Mouse (Mus musculus): ENCODE data around the gene Cfb.
"Not testable (repeated sequence)": the region's sequence is repeated elsewhere in the genome, so short reads cannot be mapped to it uniquely, and the experiment has no call there.

Cfb gene

DNA sequence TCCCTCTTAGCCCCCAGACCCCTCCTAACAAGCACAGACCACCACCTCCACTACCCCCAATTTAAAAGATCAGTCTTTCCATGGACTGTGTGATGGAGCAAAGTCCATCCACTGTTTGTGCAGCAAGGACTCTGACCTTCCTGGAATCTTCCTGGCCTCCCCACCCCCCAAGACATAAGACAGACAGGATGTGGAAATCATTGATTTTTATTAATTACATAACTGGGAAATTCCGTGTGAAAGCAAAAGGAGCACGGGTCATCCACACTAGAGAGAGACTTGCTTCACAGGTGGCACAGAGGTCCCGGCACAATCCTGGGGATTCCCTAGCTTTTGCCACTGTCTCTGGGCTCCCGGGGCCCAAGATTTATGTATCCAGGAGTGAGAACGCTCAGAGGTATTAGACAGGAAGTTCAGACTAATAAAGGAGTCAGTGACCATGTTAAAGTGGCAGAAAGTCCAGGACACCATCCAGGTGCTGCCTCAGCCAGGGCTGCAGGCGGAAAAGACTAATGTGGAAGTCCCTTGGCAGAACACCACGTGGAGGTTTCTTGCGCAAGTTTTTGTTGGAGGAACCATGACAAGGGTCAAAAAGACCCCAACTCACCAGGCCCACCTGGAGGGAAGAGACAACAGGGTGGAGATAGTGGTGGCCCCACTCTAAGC is at the start of gene Cfb:
Gene Cfb (minus strand): TSS at position 103 of the 666 bp plus-strand sequence.
- no peak for DNase-seq

DNA sequence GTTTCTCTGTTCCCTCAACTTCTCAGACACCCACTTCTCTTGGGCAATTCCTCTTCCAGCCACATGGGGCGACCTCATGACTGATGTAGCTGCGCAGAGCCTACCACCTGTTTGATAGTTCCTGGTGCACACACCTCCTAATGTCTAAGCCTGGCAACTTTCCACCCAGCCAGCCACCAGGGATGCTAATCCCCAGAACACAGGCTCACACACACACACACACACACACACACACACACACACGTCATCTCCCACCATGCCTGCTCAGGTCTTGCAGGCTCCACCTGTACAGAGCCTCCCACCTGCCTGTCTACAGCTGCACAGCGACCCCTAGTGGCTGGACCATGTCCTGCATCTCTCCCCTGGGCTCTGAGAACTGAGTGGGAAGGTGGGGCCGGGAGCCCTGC is 49.6 kb upstream of the Cfb start:
- DNase-seq, result peak; percentile 77

DNA sequence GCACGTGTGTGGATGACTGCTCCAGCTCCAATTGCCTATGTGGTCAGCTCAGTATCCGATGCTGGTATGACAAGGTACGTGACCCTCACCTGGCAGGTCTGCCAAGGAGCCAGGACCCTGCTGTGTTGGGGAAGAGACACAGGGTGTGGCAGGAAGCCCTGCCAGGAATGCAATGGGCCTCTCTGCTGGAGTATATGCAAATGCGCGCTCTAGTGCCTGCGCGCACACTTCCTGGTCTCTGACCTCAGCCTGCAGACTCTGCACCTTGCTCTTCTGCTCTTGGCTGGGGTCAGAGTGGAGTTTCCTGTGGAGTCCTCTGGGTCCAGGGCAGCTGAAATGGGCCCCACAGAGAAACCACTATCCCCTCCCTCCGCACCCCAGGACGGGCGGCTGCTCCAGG is 48.7 kb upstream of the Cfb start:
- no peak for DNase-seq

DNA sequence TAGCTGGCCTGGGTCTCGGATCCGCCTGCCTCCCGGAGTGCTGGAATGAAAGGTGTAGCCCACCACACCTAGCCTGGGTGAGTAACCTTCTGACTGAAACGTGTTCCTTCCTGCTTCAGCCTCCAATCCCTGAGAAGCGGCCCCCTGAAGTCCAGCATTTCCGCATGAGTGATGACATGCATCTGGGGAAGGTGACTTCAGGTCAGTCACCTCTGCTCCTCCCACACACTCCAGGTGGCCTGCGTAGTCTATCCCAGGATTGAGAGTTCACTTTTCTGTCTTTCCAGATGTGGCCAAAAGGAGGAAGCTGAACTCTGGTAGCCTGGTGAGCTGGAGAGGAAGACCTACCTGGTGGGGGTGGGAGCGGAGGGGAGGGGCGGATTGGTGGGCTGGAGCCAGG is 40.6 kb upstream of the Cfb start:
- DNase-seq, result no peak

DNA sequence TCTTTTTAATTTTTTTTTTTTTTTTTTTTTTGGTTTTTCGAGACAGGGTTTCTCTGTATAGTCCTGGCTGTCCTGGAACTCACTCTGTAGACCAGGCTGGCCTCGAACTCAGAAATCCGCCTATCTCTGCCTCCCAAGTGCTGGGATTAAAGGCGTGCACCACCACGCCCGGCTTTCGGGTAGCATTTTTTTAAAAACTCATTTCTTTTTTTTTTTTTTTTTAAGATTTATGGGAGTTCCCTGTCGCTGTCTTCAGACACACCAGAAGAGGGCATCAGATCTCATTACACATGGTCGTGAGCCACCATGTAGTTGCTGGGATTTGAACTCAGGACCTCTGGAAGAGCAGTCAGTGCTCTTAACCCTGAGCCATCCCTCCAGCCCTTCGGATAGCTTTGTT is 39.6 kb upstream of the Cfb start:
- DNase-seq, result not testable (repeated sequence)

DNA sequence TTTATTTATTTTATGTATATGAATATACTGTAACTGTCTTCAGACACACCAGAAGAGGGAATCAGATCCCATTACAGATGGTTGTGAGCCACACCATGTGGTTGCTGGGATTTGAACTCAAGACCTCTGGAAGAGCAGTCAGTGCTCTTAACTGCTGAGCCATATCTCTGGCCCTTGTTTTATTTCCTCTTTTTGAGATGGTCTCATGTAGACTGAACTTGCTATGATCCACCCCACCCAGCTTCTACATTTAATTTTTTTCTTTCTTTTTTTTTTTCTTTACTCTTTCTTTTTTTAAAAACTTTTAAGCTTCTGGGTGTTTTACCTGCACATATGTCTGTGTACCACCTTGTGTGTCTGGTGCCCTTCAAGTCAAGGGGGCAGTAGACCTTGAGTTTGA is 38.5 kb upstream of the Cfb start:
- not testable (repeated sequence) for DNase-seq

DNA sequence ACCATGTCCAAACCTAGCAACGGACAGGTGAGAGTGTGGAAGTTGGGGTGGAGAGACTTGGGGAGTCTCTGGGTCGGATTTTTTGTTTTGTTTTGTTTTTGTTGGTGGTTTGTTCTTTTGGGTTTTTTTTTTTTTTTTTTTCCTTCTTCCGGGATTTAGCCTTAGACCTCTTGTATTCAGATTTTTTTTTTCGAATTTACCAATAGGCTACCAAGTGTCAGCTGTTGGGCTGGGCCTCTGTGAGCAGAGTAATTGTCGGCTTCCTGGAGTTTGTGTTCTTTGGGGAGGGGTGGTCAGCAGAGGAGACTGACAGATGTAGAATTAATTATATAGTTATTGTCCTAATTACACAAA is 37.5 kb upstream of the Cfb start:
- peak; percentile 43 for DNase-seq

DNA sequence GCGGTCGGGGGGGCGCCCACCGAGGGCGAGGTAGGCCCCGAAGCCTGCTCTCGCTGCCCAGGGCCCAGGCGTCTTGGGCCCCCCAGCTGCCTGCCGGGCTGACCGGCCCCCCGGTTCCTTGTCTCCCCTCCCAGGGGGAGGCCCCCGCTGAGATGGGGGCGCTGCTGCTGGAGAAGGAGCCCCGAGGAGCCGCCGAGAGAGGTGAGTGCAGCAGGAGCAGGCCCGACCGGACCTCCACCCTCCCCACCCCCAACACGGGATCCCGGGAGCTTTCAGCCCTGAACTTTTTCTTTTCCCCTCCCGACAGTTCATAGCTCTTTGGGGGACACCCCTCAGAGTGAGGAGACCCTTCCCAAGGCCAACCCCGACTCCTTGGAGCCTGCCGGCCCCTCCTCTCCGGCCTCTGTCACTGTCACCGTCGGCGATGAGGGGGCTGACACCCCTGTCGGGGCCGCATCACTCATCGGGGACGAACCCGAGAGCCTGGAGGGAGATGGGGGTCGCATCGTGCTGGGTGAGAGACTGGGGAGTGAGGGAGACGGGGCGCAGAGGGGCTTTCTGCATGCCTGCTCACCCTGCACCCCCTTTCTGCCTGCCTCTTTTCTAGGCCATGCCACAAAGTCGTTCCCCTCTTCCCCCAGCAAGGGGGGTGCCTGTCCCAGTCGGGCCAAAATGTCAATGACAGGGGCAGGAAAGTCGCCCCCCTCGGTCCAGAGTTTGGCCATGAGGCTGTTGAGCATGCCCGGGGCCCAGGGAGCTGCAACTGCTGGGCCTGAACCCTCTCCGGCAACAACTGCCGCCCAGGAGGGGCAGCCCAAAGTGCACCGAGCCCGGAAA is 37.0 kb upstream of the Cfb start:
- peak; percentile 42 for DNase-seq

DNA sequence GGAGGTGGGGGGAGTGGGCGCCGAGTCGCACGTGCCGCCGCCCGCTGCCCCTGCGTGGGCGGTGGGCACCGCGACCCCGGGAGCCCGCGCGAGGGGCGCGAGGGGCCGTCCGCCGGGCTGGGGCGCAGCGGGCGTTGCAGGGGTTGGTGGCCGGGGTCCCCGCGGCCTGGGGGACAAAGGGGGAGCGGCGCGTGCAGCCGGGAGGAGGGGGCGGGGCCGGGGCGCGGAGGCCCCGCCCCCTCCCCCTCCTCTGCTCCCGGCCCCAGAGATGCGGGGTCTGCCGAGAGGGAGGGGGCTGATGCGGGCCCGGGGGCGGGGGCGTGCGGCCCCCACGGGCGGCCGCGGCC is 36.4 kb upstream of the Cfb start:
- DNase-seq, result peak; percentile 69

DNA sequence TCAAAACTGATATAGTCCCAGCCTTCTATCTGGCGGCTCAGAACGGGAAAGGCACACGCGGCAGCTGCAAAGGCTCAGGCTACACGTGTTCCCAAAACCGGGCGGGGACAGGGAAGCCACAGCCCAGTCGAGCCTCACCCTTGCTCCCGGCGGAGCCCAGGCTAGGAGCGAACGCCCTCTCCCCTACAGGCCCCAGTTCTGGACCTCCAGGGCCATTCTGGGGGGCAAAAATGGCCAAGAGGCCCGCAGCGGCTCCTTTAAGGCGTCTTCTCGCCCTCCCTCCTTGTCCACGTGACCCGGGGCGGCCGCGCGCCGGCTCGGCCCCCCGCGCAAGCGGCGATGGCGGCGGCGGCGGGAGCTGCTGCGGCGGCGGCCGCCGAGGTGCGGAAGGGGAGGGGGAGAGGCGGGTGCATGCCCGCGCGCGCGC is 35.9 kb upstream of the Cfb start, which contains the start of the genes C2 and Ehmt2:
Gene C2 (minus strand): TSS at position 106 of the 427 bp plus-strand sequence.
Gene Ehmt2 (plus strand): TSS at position 310 of the 427 bp plus-strand sequence.
- peak; percentile 87 for DNase-seq

DNA sequence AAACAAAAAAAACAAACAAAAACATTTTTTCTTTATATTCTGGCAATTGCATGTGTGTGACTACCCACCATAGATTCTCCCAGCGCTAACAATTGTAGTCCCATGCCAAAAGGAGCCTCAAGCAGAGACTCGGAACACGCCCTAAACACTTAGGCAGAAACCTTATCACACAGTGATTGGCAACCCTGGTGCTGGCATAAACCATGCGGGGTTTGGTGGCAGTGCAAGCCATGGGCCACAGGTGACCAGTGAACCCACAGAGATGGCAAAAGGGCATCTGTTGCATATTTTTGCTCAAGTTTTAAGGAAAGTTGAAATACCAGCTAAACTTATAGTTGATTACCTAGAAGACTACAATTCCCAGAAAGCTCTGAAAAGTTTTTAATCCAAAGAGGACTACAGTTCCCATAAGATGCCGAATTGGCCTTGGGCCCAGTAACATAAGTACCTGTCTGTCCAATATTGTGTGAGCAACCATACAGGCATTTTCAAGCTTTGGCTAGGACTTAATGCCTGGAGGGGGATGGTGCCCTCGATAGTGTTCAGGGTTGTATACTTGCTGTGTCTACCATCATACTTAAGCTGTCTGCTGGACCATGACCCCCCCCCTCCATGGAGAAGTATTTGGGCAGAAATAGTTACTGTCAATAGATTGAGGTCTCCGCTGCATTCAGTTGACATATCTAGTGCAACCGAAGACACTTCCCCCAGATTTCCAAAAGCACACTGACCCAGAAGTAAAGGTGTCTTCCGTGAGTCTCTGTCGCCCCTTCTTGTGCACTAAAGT is 35.2 kb upstream of the Cfb start:
- peak; percentile 46 for DNase-seq

DNA sequence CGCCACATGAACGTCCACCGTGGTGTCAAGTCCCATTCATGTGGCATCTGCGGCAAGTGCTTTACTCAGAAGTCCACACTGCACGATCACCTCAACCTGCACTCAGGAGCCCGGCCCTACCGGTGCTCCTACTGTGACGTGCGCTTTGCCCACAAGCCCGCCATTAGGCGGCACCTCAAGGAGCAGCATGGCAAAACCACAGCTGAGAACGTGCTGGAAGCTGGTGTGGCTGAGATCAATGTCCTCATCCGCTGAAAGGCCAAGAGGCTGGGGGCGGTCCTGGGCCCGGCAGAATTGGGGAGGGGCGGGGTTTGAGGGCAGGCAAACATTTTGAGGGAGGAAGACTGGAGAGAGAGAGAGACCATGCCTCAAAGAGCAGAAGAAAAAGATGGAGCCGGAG is 34.0 kb upstream of the Cfb start:
- DNase-seq, result peak; percentile 10

DNA sequence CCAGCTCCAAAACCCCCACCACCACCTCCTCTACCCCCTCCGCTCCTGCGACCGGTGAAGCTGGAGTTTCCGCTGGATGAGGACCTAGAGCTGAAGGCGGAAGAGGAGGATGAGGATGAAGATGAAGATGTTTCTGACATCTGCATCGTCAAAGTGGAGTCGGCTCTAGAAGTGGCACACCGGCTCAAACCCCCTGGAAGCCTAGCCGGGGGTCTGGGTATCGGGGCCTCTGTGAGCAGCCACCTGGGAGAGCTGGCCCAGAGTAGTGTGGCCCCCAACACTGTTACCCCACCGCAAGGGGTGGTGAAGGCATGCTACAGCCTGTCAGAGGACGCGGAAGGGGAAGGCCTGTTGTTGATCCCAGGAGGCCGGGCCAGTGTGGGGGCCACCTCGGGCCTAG is 33.4 kb upstream of the Cfb start:
- DNase-seq, result no peak

DNA sequence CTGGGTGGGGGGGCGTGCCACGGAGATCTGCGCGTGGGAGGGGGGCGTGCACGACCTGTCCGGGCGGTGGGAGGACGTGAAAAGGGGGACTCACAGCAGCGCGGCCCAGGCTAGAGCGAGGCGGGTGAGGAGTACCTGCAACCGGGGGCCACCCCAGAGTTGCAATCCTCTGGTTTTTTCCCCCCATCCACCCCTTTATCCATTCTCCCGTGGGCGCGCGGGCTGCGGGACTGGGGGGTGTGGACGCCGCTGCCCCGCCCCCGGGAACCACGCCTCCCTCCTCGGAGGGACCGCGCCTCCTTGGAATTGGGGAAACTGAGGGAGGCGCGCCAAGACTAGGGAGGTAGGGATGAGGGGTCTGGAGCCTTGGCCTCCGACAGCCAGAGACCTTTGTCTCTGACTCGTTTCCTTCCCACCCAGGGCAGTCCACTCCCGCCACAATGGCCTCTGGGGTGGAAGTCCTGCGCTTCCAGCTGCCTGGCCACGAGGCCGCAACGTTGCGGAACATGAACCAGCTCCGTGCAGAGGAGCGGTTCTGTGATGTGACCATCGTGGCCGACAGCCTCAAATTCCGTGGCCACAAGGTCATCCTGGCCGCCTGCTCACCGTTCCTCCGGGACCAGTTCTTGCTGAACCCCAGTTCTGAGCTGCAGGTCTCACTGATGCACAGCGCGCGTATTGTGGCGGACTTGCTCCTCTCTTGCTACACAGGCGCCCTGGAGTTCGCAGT is 32.6 kb upstream of the Cfb start:
- DNase-seq, result no peak

DNA sequence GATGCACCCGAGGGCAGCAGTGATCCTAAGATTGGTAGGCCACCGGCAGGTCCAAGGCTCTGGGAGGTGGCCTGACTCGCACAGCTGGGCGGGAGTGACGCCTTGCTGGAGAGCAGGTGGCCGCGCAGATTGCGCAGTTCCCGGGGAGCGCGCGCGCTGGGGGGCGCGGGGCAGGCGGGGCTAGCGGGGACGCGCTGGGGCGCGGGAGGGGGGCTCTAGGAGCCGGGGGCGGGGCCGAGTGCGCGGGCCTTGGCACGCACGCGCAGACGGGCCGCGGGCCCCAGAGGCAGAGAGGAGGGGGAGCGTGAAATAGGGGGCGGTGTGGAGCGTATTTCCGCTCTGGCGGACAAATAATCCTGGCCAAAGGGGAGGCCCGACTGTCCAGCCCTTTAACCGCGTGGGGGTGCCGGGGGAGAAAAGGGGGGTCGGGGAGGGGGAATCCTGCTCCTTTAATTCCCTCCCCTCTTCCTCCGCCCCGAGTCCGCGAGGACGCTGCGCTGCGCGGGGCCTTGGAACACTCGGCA is 31.8 kb upstream of the Cfb start:
- peak; percentile 99 for DNase-seq

DNA sequence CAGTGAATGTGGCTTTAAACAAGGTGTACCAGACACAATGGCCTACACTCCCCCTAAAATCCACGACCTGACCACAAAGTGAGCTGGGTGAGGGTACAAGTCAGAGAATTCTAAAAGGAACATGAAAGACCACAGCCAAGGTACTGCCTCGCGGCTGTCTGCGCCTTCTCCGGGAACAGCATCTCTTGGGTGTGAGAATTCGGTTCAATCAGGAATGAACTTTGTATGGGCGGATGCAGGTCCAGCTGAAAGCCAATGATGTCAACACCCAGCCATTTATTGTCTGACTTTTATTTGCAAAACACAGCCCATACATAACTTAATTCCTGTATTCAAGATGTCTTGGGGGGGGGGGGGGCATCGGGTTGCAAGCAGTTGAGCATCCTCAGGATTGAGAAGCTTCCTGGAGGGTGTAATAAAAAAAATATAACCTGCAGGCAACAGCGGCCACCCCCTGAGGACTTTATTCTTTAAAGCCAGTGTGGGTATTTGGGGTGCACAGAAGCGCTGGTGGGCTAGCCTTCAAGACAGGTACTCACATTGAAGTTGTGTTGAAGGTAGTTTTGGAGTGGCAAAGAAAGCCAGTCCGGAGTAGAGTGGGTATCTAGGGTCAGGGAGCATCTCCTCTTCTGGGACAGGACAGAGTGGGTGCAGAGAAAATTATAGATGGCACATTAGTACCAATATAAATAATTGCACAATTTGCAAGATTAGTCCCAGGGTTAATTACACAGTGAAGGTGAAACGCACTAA is 30.9 kb upstream of the Cfb start:
- DNase-seq, result no peak

DNA sequence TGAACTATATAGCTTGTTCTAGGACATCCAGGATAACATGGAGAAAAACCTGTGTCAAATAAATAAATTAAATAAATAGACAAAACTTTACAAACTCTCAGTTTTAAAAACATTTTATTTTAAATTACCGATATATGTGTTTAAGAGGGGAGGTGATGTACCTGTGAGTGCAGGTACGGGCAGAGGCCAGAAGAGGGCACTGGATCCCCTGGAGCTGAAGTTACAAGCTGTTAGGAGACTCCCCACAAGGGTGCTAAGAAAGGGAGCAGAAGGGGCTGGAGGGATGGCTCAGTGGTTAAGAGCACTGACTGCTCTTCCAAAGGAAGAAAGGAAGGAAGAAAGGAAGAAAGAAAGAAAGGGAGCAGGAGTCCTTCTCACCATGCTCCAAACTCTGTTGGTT is 29.1 kb upstream of the Cfb start:
- no peak for DNase-seq

DNA sequence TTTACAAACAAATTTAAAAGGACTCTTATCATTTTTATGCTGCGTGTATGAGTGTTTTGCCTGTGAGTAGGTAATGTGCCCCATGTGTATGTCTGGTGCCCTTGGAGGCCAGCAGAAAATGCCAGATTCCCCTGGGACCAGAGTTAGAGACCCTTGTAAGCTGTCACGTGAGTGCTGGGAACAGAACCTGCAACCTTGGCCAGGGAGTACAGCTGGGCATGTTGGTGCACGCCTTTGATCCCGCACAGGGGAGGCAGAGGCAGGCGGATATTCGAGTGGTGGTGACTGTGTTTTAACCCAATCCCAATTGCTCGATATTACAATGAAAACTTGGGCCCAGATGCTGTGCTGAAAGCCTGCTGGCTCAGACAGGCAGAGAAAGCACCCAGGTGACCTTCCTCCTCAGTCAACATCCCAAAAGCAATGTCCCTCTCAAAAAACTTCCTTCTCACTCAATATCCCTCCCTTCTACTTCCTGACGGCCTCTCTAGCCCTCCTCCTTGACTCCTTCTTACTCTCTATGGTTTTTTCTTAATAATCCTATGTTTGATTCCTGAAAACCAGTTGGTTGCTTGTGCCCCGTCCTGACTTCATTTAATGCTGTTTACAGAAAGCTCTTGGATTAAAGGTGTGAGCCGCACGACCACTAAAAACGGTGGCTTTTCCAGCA is 27.9 kb upstream of the Cfb start:
- DNase-seq, result no peak

DNA sequence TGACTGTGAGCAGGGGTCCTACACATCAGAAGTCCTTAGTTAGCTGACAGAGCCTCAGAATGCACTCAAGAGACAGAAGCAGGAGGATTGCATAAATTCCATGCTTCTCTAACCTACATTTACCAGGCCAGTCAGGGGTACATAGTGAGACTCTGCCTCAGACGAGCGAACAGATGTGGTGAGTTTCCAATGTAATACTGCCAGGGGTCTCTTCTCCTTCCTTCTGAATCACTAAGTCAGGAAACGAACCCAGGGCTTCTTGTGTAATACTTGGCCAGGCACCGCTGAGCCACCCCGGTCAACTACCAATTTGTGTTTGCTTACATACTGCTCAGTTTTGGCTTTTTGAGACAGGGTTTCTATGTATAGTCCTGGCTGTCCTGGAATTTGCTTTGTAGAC is 25.6 kb upstream of the Cfb start:
- DNase-seq, result no peak

DNA sequence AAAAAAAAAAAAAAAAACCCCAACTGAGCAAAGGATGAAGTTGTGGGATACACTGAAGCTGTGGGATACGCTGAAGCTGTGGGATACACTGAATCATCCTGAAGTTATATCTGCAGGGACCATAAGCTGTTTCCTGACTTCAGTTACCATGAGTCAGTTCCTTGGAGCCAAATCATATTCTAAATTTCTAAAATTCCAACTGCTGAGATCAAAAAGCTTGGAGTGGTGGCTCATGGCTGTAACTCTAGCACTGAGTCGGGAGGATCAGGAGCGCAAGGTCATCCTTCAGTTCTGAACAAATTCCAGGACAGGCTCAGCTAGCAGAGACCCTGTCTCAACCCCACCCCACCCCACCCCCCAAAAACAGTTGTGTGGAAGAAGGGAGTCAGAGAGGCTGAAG is 23.3 kb upstream of the Cfb start:
- no peak for DNase-seq

DNA sequence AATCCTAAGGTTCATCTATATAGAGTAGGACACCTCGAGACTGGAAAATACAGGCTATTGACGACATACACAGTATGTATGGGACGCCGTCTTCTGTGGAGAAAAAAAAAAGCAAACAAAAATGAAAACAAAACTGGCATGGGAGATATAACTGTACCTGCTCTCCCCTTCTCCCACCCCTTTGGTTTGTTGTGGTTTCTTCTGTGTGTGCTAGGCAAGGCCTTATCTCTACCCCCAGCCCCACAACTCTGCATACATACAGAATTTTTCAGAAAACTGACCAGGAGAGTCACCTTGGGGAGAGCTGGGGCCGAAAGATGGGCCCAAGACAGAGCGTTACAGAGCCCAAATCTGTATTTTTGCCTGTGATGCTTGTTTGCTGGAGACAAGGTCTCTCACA is 22.4 kb upstream of the Cfb start:
- no peak for DNase-seq

Measured in retina, postnatal 1 day (tissue).